Mouse (Mus musculus) liver, embryonic 11.5 days (tissue): Measurements from ENCODE around the gene Noc4l. TPM values are rescaled to one million over a fixed set of nuclear protein-coding genes. Genes with fewer than 3 reads are reported as not detected.
A peak's percentile ranks its signal among the peaks of the same experiment; 100 is the strongest.

Experiments
- ATAC-seq: fragments of 200-750 bp; cut with Nextera tagmentation; replicated peaks from 2 replicates; pipeline ENCODE4 v1.8.0; 2017; ENCODE audit warnings: moderate number of reproducible peaks, mild to moderate bottlenecking, moderate TSS enrichment, moderate library complexity; ENCODE audit not compliant: low FRiP score
- DNase-seq: peaks from one replicate; pipeline ENCODE4 v3.0.0-alpha.2; 2017; ENCODE audit warnings: low spot score
- H3K27ac ChIP-seq: fragments of 300-500 bp; sonication (generic); 2 replicates; pipeline ENCODE4 v1.5.1; 2014; ENCODE audit warnings: mild to moderate bottlenecking, low read depth, low read length, control low read depth
- H3K27me3 ChIP-seq: fragments of 300-500 bp; sonication (generic); replicated peaks from 2 replicates; pipeline ENCODE4 v1.6.1; 2014; ENCODE audit warnings: low read length, mixed read lengths; ENCODE audit not compliant: control insufficient read depth, insufficient read depth
- H3K36me3 ChIP-seq: fragments of 300-500 bp; sonication (generic); 2 replicates; pipeline ENCODE4 v1.6.1; 2014; ENCODE audit warnings: mild to moderate bottlenecking, low read length, moderate library complexity, mixed read lengths; ENCODE audit not compliant: control insufficient read depth, insufficient read depth
- H3K4me1 ChIP-seq: fragments of 300-500 bp; sonication (generic); replicated peaks from 2 replicates; pipeline ENCODE4 v1.6.1; 2014; ENCODE audit warnings: low read length, mixed read lengths; ENCODE audit not compliant: control insufficient read depth, insufficient read depth
- H3K4me2 ChIP-seq: fragments of 300-500 bp; sonication (generic); 2 replicates; pipeline ENCODE4 v1.6.1; 2014; ENCODE audit warnings: mild to moderate bottlenecking, control low read depth, moderate library complexity
- H3K4me3 ChIP-seq: fragments of 300-500 bp; sonication (generic); 2 replicates; pipeline ENCODE4 v1.5.1; 2014; ENCODE audit warnings: low read depth, low read length, control low read depth
- H3K9ac ChIP-seq: fragments of 300-500 bp; sonication (generic); 2 replicates; pipeline ENCODE4 v1.6.1; 2014; ENCODE audit warnings: low read depth, low read length, control low read depth
- H3K9me3 ChIP-seq: fragments of 300-500 bp; sonication (generic); 2 replicates; pipeline ENCODE4 v1.6.1; 2016; ENCODE audit warnings: low read length, inconsistent platforms, mixed read lengths; ENCODE audit not compliant: control insufficient read depth
- WGBS: fragments of 180-500 bp; shearing (Covaris S2); extraction: QIAGEN DNeasy Blood & Tissue Kit; methylation state at CpG from one replicate; pipeline ENCODE4 v1.1.7; 2014; 5-methylcytosine and 5-hydroxymethylcytosine counted together
- microRNA-seq: library from miRNA; unstranded; fragments of <30 nt; microRNA quantifications from one replicate; pipeline ENCODE4, GENCODE M21; 2017; ENCODE audit warnings: borderline number of aligned reads
- polyA plus RNA-seq: library from polyadenylated mRNA; unstranded; fragments of >200 nt; fragmentation: Nextera tagmentation; extraction: Ambion mirVana; gene quantifications from 2 replicates; pipeline ENCODE4 v1.2.1, GENCODE M21; 2014

The Noc4l gene
- polyA plus RNA-seq, 1 experiment from 2014 or later = 128 TPM

DNA sequence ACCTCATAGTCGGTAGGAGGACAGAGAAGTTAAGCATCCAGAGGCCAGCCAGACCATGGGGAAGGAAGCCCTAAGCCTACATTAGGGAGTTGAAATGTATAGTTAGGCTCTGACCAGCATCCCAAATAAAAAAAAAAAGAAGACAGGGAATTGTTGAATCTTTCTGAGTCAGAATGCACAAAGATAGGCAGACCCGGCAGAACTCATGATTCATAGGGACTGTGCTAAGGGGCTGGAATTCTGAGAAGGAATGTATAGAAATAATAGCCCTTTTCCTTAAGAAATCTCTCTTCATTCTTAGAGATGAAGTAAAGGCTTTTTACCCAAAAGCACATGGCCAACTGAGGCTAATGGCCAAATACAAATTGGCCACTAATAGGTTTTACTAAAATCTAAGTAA lies 48.9 kb downstream of the Noc4l start:
- Histone ChIP-seq H3K9ac (no peak overlapping the region), H3K4me2 (no peak overlapping the region)
- ATAC-seq = no peak

DNA sequence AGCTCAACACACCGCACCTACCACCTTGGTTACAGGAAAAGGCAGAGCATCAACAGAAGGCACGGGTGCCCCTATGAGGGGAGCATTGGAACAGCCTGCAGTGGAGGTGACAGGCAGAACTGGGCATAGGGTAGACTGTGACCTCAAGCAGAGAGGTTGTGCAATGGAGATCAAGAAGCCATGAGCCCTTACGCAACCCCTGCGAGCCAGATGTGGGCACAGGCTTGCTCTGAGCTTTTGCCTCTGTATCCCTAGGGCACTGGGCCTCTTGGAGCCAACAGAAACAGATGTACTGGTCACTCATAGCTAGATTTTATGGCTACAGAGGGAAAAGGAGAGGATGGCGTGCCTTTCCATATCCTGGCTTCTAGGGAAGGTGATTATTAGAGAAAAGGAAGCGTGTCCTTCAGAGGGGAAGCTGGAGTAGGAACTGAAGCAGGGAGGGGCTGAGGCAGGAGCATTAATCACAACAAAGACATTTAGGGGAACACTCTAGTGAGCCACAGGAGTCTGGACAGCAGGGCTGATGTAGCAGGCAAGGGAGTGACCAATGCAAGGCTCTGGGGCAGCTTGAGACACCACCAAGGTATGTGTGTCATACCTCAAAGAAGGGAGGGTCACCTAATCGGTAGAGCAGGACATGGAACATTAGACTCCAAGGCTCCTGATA lies 50.1 kb downstream of the Noc4l start:
- ATAC-seq (peak; percentile 49; the same call in 1 of the 2 replicates), DNase-seq (no peak)
- 59% methylated on average over 7 of the region's 7 CpGs for WGBS

More for the DNA sequence above, 48.9 kb downstream of the Noc4l start:
- H3K4me1 ChIP-seq = no peaks in the 10 kb centered on the region
- no peak overlapping the region for H3K4me3 ChIP-seq
- no peaks in the 10 kb centered on the region for H3K36me3 ChIP-seq
- no peaks in the 10 kb centered on the region for H3K27me3 ChIP-seq
- 81% methylated on average over 2 of the region's 2 CpGs for WGBS
- H3K9me3 ChIP-seq = no peaks in the 10 kb centered on the region
- DNase-seq = no peak
- H3K27ac ChIP-seq = no peak overlapping the region

More for the DNA sequence above, 50.1 kb downstream of the Noc4l start:
- no peaks in the 10 kb centered on the region for H3K4me1 ChIP-seq
- H3K4me3 ChIP-seq = no peak overlapping the region
- no peak overlapping the region for H3K4me2 ChIP-seq
- H3K9me3 ChIP-seq = no peaks in the 10 kb centered on the region
- H3K27me3 ChIP-seq = no peaks in the 10 kb centered on the region
- no peaks in the 10 kb centered on the region for H3K36me3 ChIP-seq
- no peak overlapping the region for H3K9ac ChIP-seq
- H3K27ac ChIP-seq = no peak overlapping the region

Small RNAs within 50 kb of the gene (microRNA-seq; reads per million reads assigned to microRNA genes)
- 3.5 reads per million, percentile 4 among the genes with 10 or more reads in this experiment for gene Mir7026

Other genes starting within 250 kb of the Noc4l start
- gene Fbrsl1, start 204.9 kb downstream of the Noc4l start, polyA plus RNA-seq = 12.9 and 13.8 TPM in 2 replicates
- 0.07 TPM in 1 of 2 replicates, not detected in the other for gene Galnt9, start 109.1 kb downstream of the Noc4l start, polyA plus RNA-seq
- gene Ddx51, start within 50 bp of the Noc4l start, polyA plus RNA-seq = 37.1 and 44.6 TPM in 2 replicates
- gene Ep400, start 117.3 kb upstream of the Noc4l start, polyA plus RNA-seq = 42.2 and 44.5 TPM in 2 replicates
- gene Pus1, start 127.2 kb upstream of the Noc4l start, polyA plus RNA-seq = 49.8 and 54.3 TPM in 2 replicates
- 13.8 and 15.7 TPM in 2 replicates for gene Ulk1, start 156.7 kb upstream of the Noc4l start, polyA plus RNA-seq
- 38.0 and 44.1 TPM in 2 replicates for gene Hscb, start 186.4 kb upstream of the Noc4l start, polyA plus RNA-seq
- 62.6 and 68.2 TPM in 2 replicates for gene Chek2, start 186.6 kb upstream of the Noc4l start, polyA plus RNA-seq
- gene Ttc28, start 226.4 kb upstream of the Noc4l start, polyA plus RNA-seq = 5.5 and 5.7 TPM in 2 replicates